Mouse (Mus musculus): ENCODE measurements around the gene Ifngr2.

GRCm38 (mm10) chr16:91587730-91588453 lies 41.0 kb downstream of the Ifngr2 start:
- TF ChIP-seq CTCF (IDR thresholded peaks at IDR 0.05; ENCODE audit: extremely low read depth, insufficient read length, insufficient replicate concordance, low read depth, low read length) (no peak), POLR2A (IDR thresholded peaks at IDR 0.05; ENCODE audit: low read depth, low read length) (no peak)
